Mouse (Mus musculus): ENCODE data around the gene Trpv6.

GRCm38 (mm10) chr6:41581295-41581694, 54.9 kb downstream of the Trpv6 start:
- no peak for TF ChIP-seq MYOD1 (IDR thresholded peaks at IDR 0.05; ENCODE audit: control insufficient read depth in 1 of 3, insufficient read length in 2 of 3, low read depth in 2 of 3)
- no peak for TF ChIP-seq POLR2A (IDR thresholded peaks at IDR 0.05; ENCODE audit: insufficient read length, low read depth)
- no peak for TF ChIP-seq POLR2AphosphoS2 (IDR thresholded peaks at IDR 0.05; ENCODE audit: insufficient read length, low read depth)
- no peak for TF ChIP-seq E2F4 (IDR thresholded peaks at IDR 0.05; ENCODE audit: insufficient read depth)
- TF ChIP-seq USF1 (IDR thresholded peaks at IDR 0.05; ENCODE audit: low read depth): no peak
- TF ChIP-seq MAX (IDR thresholded peaks at IDR 0.05; ENCODE audit: low read depth): no peak
- no peak for TF ChIP-seq TCF3 (IDR thresholded peaks at IDR 0.05; ENCODE audit: insufficient read length, low read depth)
- no peak for TF ChIP-seq MYOG (IDR thresholded peaks at IDR 0.05; ENCODE audit: control insufficient read depth in 1 of 3, insufficient read depth in 1 of 3, insufficient read length in 2 of 3, low read depth in 2 of 3)
- TF ChIP-seq REST (IDR thresholded peaks at IDR 0.05; ENCODE audit: insufficient read depth, insufficient read length): no peak
- TF ChIP-seq CEBPB (IDR thresholded peaks at IDR 0.05; ENCODE audit: insufficient read depth, poor library complexity, severe bottlenecking): no peak
- no peak for TF ChIP-seq SRF (IDR thresholded peaks at IDR 0.05; ENCODE audit: control insufficient read depth, insufficient read length, low read depth)
- TF ChIP-seq TCF12 (IDR thresholded peaks at IDR 0.05; ENCODE audit: insufficient read depth, poor library complexity, severe bottlenecking): no peak

All from myocyte (in vitro differentiated cells).